Mouse (Mus musculus) left cerebral cortex, postnatal 14 days (tissue): ENCODE data around the gene AI597479. TPM values are rescaled to one million over a fixed set of nuclear protein-coding genes. Genes with fewer than 3 reads are reported as not detected.

Experiments
- DNase-seq, 2 experiments: peaks; one replicate each; pipeline ENCODE4 v3.0.0; 2021 to 2022; ENCODE audit warnings: low spot score in 2 of 2, mixed read lengths in 1 of 2
- intact Hi-C: fragments of 180-260 bp; cut with DNase I; formaldehyde crosslinking; loops from one replicate; pipeline ENCODE4 v1.15.1; 2025
- total RNA-seq, 2 experiments: library from RNA; stranded (reverse); gene quantifications; 2 replicates each; pipeline ENCODE4 v1.2.3; 2021

AI597479 gene
- total RNA-seq, 2 experiments from 2014 or later = 19.8 to 20.3 TPM

DNA sequence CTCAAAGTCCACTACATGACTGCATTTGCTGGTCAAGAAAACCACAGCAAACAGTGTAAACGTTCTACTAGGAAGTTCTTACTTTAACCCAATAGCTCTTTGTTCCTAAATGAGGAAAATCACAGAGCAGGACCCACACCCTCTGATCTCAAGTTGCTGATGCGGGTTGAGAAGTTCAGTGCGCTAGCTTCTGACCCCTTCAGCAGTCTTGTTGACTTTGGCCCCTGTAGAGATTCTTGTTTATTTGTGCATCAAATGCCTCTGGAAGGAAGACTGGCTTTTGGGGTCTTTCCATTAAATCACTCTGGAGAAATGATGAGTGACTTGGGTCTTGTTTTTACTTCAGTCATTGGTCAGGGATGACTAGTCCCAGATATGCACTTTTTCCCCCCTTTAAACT lies 51.7 kb downstream of the AI597479 start:
- no peak for DNase-seq
- intact Hi-C loops = no loop called here

DNA sequence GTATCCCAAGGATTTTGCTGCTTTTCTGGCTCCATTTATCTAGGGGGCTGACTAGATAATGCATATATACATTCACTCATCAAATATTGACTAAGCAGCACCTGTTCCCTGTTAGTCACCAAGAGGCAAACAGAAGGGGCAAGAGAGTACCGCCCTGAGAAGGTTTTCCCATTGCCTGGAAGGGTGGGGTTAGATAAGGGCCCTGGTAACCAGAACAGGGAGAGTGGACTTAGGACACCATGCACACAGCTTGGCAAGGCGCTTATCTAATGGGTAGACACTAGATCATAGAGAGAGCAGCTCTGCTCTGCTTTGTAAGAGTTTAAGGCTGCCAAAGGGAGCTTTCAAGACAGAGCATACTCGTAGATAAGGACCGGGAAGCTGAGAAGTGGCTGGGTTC lies 54.1 kb downstream of the AI597479 start:
- intact Hi-C loops = no loop called here
- no peak for DNase-seq

DNA sequence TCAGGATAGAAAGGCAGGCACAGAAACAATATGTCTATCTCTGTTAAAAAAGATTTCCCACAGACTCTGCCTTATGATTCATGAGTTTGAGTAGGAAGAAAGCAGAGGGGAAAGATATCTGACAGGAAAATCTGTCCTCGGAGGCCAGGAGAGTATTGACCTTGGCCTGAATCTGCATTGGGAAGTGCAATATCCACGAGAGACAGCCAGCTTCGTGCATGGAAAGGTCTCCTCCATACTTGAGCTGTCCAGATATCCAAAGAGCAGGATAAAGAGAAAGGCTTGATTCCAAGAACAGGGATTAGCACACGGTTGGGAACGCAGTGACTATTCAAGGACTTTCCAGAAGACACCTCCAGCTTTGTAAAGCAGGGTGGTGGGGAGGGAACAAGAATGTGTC lies 55.0 kb downstream of the AI597479 start:
- intact Hi-C loops = no loop called here

DNA sequence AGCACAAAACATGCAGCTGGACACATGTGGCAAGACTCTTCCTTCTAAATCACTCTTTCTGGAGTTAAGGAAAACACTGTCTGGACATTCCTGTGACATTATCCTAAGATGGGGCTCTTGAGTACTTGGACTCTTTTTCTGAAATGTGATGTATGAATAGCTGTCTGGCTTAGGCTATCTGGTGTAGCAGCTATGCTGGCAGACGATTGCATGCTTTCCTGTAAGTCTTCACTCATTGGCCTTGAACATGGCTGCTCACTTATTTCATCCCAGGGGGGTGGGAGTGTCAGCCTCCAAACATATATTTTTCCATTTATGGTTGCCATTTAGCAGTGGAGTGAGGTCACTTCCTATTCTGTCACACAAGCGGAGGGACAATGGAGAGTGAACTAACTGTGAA lies 56.0 kb downstream of the AI597479 start:
- no peak for DNase-seq
- intact Hi-C loops = no loop called here

More for the DNA sequence above, 55.0 kb downstream of the AI597479 start:
- no peak for DNase-seq

DNA sequence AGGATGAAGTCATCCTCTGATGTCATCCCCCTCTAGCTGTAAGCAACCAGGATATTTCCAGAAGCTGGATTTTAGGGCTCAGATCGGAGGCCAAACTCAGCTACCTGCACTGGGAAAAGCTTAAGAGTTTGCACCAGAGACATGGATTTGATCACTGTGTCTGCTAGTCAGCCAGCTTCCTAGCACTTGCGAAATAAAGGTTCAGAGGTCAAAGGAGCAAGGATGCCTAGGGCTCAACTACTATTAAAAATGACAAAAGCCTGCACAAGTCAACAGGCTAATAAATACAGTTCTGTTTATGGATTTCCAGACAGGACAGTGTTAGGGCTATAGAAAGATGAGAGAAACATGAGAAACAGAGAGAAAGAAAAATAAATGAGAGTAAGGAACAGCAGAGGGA lies 59.4 kb downstream of the AI597479 start:
- intact Hi-C loops = no loop called here
- no peak for DNase-seq

DNA sequence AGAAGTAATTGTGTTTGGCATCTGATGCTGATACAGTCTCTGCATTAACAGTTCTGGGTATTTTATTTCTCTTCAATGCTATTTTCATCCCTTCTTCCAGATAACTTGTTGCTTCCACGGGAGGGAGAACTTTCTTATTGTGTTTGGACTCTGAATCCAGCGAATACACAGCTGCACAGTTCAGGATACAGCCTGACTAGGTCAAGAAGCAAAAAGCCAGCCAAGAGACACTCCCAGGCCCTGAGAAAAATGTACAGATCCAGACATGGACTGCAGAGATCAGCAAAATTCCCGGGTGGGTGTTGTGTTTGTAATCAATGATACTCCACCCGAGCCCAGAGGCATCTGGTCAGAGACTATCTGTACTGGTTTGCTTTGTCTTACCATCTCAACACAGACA lies 60.9 kb downstream of the AI597479 start:
- DNase-seq = no peak
- intact Hi-C loops = no loop called here

DNA sequence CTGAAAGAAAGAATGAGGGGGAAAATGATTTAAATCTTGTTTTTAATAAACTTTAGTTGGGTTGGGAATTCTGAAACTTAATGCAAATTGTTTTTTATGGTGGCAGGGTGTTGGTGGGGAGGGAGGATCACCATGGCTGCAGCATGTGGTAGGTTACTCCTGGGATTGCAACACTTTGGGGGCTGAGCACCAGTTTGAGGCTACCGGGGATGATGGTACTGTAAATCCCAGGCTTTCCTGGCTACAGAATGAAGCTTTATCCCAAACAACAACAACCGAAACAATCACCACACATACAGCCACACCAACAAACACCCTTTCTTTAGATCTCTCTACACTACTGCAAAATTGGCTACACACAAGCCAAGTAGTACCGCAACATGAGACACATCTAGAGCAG lies 63.9 kb downstream of the AI597479 start:
- intact Hi-C loops = no loop called here
- no peak for DNase-seq

DNA sequence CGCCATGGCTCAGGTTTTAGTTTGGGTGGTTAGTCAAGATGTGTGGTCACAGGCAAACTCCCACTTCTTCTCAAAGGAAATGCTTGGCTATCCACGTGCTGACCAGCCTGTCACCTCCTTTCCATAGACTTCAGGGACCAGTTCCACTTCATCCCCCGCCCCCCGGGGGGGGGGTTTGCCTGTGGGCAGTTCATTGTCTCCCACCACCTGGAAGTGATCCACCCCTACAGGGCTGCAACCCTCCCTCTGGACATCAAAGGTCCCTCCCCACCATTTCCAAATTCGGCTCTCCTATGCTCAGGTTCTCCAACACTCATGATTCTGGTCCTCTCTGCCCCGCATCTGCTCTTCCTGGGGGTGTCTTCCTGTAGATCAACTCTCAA lies 64.6 kb downstream of the AI597479 start:
- intact Hi-C loops = no loop called here
- DNase-seq = no peak

DNA sequence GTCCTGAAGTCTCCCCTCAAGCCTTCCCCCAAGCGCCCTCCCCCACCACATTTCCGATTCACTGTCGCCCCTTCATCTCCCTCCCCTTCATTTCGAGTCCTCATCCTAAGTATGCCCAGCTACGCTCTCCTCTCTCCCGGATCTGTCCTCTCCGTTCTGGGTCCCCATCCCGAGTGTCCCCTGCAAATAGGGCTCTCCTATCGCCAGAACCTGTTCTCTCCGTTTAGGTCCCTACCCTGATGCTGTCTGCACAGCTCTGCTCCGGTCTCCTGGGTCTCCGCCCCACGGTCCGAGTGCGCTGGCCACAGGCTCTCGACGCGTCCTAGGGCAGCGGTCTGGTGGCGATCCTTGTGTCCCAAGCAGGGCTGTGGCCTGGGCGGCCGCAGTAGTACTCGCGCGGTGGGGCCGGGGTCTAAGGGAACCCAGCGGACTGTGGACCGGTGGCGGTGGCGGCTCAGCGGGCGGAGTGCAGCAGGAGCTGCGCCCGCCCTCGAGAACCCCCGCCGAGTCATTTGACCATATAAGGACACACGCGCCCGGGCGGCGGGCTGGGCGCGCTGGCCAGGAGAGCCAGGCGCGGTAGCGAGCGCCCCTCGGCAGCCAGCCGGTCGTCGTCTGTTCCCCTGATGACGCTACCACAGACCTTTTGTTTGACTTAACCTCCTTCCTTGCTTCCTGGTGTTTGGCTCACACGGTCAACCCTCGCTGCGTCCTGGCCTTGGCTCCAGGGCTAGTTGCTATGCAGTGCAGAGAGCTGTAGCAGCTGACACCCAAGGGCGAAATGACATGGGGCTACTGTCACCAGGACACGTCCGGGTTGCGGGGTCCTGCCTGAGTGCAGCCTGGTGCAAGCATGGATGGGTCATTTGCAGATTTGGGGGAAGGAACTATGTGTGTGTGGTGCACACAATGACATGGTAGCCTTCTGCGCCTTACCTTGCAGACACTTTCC lies 65.2 kb downstream of the AI597479 start:
- intact Hi-C loops = no loop called here
- DNase-seq = peak; percentile 67 to 74

DNA sequence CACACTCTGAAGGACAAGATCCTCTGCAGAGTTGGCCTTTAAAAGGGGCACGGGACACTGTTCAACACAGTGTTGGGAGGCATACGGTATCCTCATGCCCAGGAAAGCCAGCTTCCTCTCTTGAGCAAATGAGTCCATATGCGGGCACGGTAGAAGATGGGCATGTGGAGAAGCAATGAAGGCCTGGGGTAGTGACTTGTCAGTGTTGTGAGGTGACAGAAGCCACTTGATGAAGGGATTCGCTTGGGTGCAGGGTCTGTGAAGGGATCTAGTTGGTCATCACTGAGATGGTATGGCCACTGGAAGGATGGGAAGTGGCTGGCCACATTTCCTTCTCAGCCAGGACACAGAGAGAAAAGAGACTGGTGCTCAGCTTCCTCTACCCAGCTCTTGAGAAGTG lies 66.1 kb downstream of the AI597479 start:
- intact Hi-C loops = no loop called here
- DNase-seq = no peak

Other genes with a start within 250 kb of the AI597479 start
- 10 to 100 TPM; 37.5 to 41.2 TPM for gene Mrps9, start 247.5 kb upstream of the AI597479 start, total RNA-seq
- 10 to 100 TPM; 17.1 to 18.4 TPM for gene Gpr45, start 145.8 kb upstream of the AI597479 start, total RNA-seq
- gene Tgfbrap1, start 73 bp upstream of the AI597479 start, total RNA-seq = 10 to 100 TPM; 40.3 to 41.7 TPM
- gene Fhl2, start 98.3 kb downstream of the AI597479 start, total RNA-seq = 10 to 100 TPM; 48.4 to 55.9 TPM